In the genomic region with DNA sequence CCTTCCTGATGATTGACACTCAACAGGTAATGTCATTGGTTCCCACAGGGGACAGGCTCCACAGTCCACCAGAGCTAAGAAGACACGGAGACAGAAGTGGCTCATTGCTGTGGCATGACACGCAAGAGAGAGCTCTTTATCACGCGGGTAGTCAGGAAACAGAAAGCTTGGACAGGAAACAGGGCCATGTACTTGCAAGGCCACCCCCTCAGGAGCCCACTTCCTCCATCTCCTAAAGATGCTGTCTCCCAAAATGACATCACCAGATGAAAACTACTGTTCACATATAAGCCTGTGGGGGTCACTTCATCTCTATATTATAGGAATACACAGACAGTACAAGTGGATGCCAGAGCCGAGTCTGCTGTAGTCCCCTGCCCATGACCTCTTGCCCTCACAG, we compare ENCODE assay signal across 26 mouse cellular contexts. TPM values are rescaled to one million over a fixed set of nuclear protein-coding genes. Genes with fewer than 3 reads are reported as not detected.
DNase-seq lines count a peak whose midpoint lies in the region; ATAC-seq and TF ChIP-seq lines count a peak whose summit lies in the region.
"Had no signal": no experiment of that assay in that cellular context is flagged by ENCODE, and none has a peak within 500 bp of the region (broad histone marks: within the 10 kb centered on the region; RNA-seq: fewer than 3 reads in every experiment).

No protein-coding gene starts in this region.

- peak; percentile 22 for DNase-seq in lung, postnatal 0 days (ENCODE audit: low spot score)
- no peak for DNase-seq in lung, postnatal 25 days (ENCODE audit: low spot score)
- no peak for DNase-seq in embryo, embryonic 10 days (ENCODE audit: low spot score)
- no peak for DNase-seq in ovary, adult 18-20 months (ENCODE audit: low spot score)
- DNase-seq: adrenal gland, postnatal 10 days; cerebellum, adult 18-20 months; cerebellum, postnatal 14 days; kidney, postnatal 36 days; left cerebral cortex, postnatal 4 days; thymus, postnatal 14 days had no signal

- peaks cover 7% of the 10 kb centered on the region for H3K9me3 ChIP-seq in forebrain, embryonic 16.5 days (ENCODE audit: control insufficient read depth, low read length)
- H3K9me3 ChIP-seq in forebrain, embryonic 13.5 days (replicated peaks) = peaks cover 10% of the 10 kb centered on the region; the same call in 1 of the 2 replicates
- H3K9me3 ChIP-seq in lung, postnatal 0 days (ENCODE audit: low read length) = no peaks in the 10 kb centered on the region
- H3K9me3 ChIP-seq: liver, embryonic 15.5 days; midbrain, embryonic 15.5 days had no signal

- peaks cover 6% of the 10 kb centered on the region for H3K4me1 ChIP-seq in forebrain, embryonic 16.5 days (replicated peaks; ENCODE audit: control insufficient read depth, insufficient read depth, low read length)
- H3K4me1 ChIP-seq in forebrain, embryonic 13.5 days = no peaks in the 10 kb centered on the region
- no peaks in the 10 kb centered on the region for H3K4me1 ChIP-seq in lung, postnatal 0 days (ENCODE audit: insufficient read depth, low read depth, low read length)
- H3K4me1 ChIP-seq: limb, embryonic 15.5 days; liver, embryonic 15.5 days had no signal

- TF ChIP-seq EP300 in lung, postnatal 0 days (IDR thresholded peaks at IDR 0.05) = no peak; the same call in 1 of the 2 replicates

- H3K27me3 ChIP-seq in forebrain, embryonic 16.5 days (replicated peaks; ENCODE audit: control insufficient read depth, insufficient read depth, low read length) = no peaks in the 10 kb centered on the region
- H3K27me3 ChIP-seq in forebrain, embryonic 13.5 days = no peaks in the 10 kb centered on the region
- no peaks in the 10 kb centered on the region for H3K27me3 ChIP-seq in lung, postnatal 0 days (replicated peaks; ENCODE audit: insufficient read depth, low read length)
- H3K27me3 ChIP-seq: forebrain, embryonic 15.5 days; kidney, embryonic 15.5 days; limb, embryonic 15.5 days; liver, embryonic 15.5 days; midbrain, embryonic 15.5 days; neural tube, embryonic 13.5 days had no signal

- no peak overlapping the region for H3K4me2 ChIP-seq in forebrain, embryonic 16.5 days (ENCODE audit: low read length)
- H3K4me2 ChIP-seq in forebrain, embryonic 13.5 days = no peak overlapping the region
- no peak overlapping the region for H3K4me2 ChIP-seq in lung, postnatal 0 days (replicated peaks; ENCODE audit: low read depth, low read length)
- H3K4me2 ChIP-seq: forebrain, embryonic 15.5 days; kidney, embryonic 15.5 days; limb, embryonic 15.5 days; liver, embryonic 15.5 days; midbrain, embryonic 15.5 days; neural tube, embryonic 13.5 days had no signal

- peak overlapping the region; percentile 58; the same call in 1 of the 2 replicates for H3K27ac ChIP-seq in forebrain, embryonic 16.5 days (ENCODE audit: low read length)
- H3K27ac ChIP-seq in forebrain, embryonic 13.5 days = no peak overlapping the region
- H3K27ac ChIP-seq in lung, postnatal 0 days (ENCODE audit: low read length) = no peak overlapping the region
- H3K27ac ChIP-seq: forebrain, embryonic 15.5 days; hindbrain, embryonic 10.5 days; kidney, embryonic 15.5 days; limb, embryonic 15.5 days; liver, embryonic 15.5 days; midbrain, embryonic 15.5 days; neural tube, embryonic 13.5 days had no signal

- H3K9ac ChIP-seq in forebrain, embryonic 16.5 days (replicated peaks; ENCODE audit: low read depth, low read length) = no peak overlapping the region
- H3K9ac ChIP-seq in forebrain, embryonic 13.5 days = no peak overlapping the region
- no peak overlapping the region for H3K9ac ChIP-seq in lung, postnatal 0 days (replicated peaks; ENCODE audit: low read depth)
- H3K9ac ChIP-seq: forebrain, embryonic 15.5 days; kidney, embryonic 15.5 days; limb, embryonic 15.5 days; liver, embryonic 15.5 days; midbrain, embryonic 15.5 days; neural tube, embryonic 13.5 days had no signal

- 78% methylated on average over 5 of the region's 5 CpGs for WGBS in forebrain, embryonic 16.5 days
- WGBS in forebrain, embryonic 13.5 days = 81% methylated on average over 5 of the region's 5 CpGs
- WGBS in lung, postnatal 0 days = 35% methylated on average over 5 of the region's 5 CpGs

- no peak overlapping the region for H3K4me3 ChIP-seq in forebrain, embryonic 16.5 days (replicated peaks; ENCODE audit: low read length)
- H3K4me3 ChIP-seq in forebrain, embryonic 13.5 days = no peak overlapping the region
- H3K4me3 ChIP-seq in lung, postnatal 0 days (ENCODE audit: low read depth, low read length) = no peak overlapping the region
- H3K4me3 ChIP-seq: forebrain, embryonic 15.5 days; hindbrain, embryonic 10.5 days; kidney, embryonic 15.5 days; limb, embryonic 15.5 days; liver, embryonic 15.5 days; midbrain, embryonic 15.5 days; myocyte; neural tube, embryonic 13.5 days had no signal

- no peaks in the 10 kb centered on the region for H3K36me3 ChIP-seq in forebrain, embryonic 16.5 days (ENCODE audit: control insufficient read depth, insufficient read depth)
- H3K36me3 ChIP-seq in forebrain, embryonic 13.5 days (ENCODE audit: poor library complexity, severe bottlenecking) = no peaks in the 10 kb centered on the region
- no peaks in the 10 kb centered on the region for H3K36me3 ChIP-seq in lung, postnatal 0 days (ENCODE audit: insufficient read depth, low read length)
- H3K36me3 ChIP-seq: forebrain, embryonic 15.5 days; G1E; hindbrain, embryonic 10.5 days; kidney, embryonic 15.5 days; limb, embryonic 15.5 days; liver, embryonic 15.5 days; midbrain, embryonic 15.5 days; neural tube, embryonic 13.5 days had no signal

- no peak for ATAC-seq in forebrain, embryonic 16.5 days
- ATAC-seq in forebrain, embryonic 13.5 days = no peak
- ATAC-seq in lung, postnatal 0 days = peak; percentile 43
- peak; percentile 85 for ATAC-seq in common myeloid progenitor, adult 5-6 weeks (replicated peaks; ENCODE audit: low read depth, poor library complexity, severe bottlenecking)
- ATAC-seq in monocyte, adult 5-6 weeks (replicated peaks; ENCODE audit: insufficient number of reproducible peaks, low FRiP score, low TSS enrichment, poor library complexity, severe bottlenecking) = peak; percentile 43
- ATAC-seq: forebrain, embryonic 15.5 days; hindbrain, embryonic 16.5 days; intestine, postnatal 0 days; midbrain, embryonic 15.5 days; Patski had no signal

- no peak for TF ChIP-seq CTCF in lung, postnatal 0 days (IDR thresholded peaks at IDR 0.05)

RNA-seq across cellular contexts. Expression of gene Parp1, which starts 32.0 kb away (rescaled TPM):
- polyA plus RNA-seq in forebrain, embryonic 16.5 days (2015; fragmentation: Nextera tagmentation; extraction: Ambion mirVana) = 138 and 156 TPM in 2 replicates
- 180 and 199 TPM in 2 replicates for polyA plus RNA-seq in forebrain, embryonic 13.5 days (2015; fragmentation: Nextera tagmentation; extraction: Ambion mirVana)
- 21.0 and 23.1 TPM in 2 replicates for polyA plus RNA-seq in lung, postnatal 0 days (2015; fragmentation: Nextera tagmentation; extraction: Ambion mirVana)
- 215 and 222 TPM in 2 replicates for total RNA-seq in common myeloid progenitor, adult 5-6 weeks (2017)
- total RNA-seq in monocyte, adult 5-6 weeks (2017) = 58.1 to 70.1 TPM (median 61.4 TPM) in 3 replicates

RNA-seq across cellular contexts. Expression of gene Stum, which starts 53.4 kb away (rescaled TPM):
- polyA plus RNA-seq in forebrain, embryonic 16.5 days (2015; fragmentation: Nextera tagmentation; extraction: Ambion mirVana) = 3.9 and 4.3 TPM in 2 replicates
- 0.67 and 1.4 TPM in 2 replicates for polyA plus RNA-seq in forebrain, embryonic 13.5 days (2015; fragmentation: Nextera tagmentation; extraction: Ambion mirVana)
- polyA plus RNA-seq in lung, postnatal 0 days (2015; fragmentation: Nextera tagmentation; extraction: Ambion mirVana) = 0.07 and 0.08 TPM in 2 replicates
- not detected in 2 replicates for total RNA-seq in common myeloid progenitor, adult 5-6 weeks (2017)
- total RNA-seq in monocyte, adult 5-6 weeks (2017) = not detected in 3 replicates
- polyA plus RNA-seq: G1E, Patski had no signal

Comparison
In these comparisons a context has a peak if more than half of its experiments do, and no peak if none do; other contexts are left out.
1. ATAC-seq: peak in lung, postnatal 0 days (single experiment), common myeloid progenitor, adult 5-6 weeks (single experiment) and monocyte, adult 5-6 weeks (single experiment); none in forebrain, embryonic 16.5 days (single experiment) and forebrain, embryonic 13.5 days (single experiment).